Mouse (Mus musculus) neural tube, embryonic 14.5 days (tissue): ENCODE data around the gene Esam. TPM values are rescaled to one million over a fixed set of nuclear protein-coding genes. Genes with fewer than 3 reads are reported as not detected.

Experiments
- ATAC-seq: fragments of 200-750 bp; cut with Nextera tagmentation; 2 replicates; pipeline ENCODE4 v1.8.0; 2017; ENCODE audit warnings: low read depth, mild to moderate bottlenecking, moderate TSS enrichment, moderate library complexity
- H3K27ac ChIP-seq: fragments of 300-500 bp; sonication (generic); 2 replicates; pipeline ENCODE4 v1.5.1; 2014; ENCODE audit warnings: low read depth, mild to moderate bottlenecking, control low read depth, low read length, moderate library complexity, mixed read lengths
- H3K27me3 ChIP-seq: fragments of 300-500 bp; sonication (generic); 2 replicates; pipeline ENCODE4 v1.6.1; 2014; ENCODE audit warnings: low read length; ENCODE audit not compliant: control insufficient read depth, insufficient read depth
- H3K36me3 ChIP-seq: fragments of 300-500 bp; sonication (generic); 2 replicates; pipeline ENCODE4 v1.6.1; 2014; ENCODE audit warnings: low read length, mixed read lengths; ENCODE audit not compliant: control insufficient read depth, insufficient read depth
- H3K4me1 ChIP-seq: fragments of 300-500 bp; sonication (generic); 2 replicates; pipeline ENCODE4 v1.6.1; 2014; ENCODE audit warnings: low read length; ENCODE audit not compliant: control insufficient read depth, insufficient read depth
- H3K4me2 ChIP-seq: fragments of 300-500 bp; sonication (generic); 2 replicates; pipeline ENCODE4 v1.6.1; 2014; ENCODE audit warnings: mild to moderate bottlenecking, low read depth, low read length, control low read depth
- H3K4me3 ChIP-seq: fragments of 300-500 bp; sonication (generic); 2 replicates; pipeline ENCODE4 v1.5.1; 2014; ENCODE audit warnings: low read depth, low read length, control low read depth, mixed read lengths
- H3K9ac ChIP-seq: fragments of 300-500 bp; sonication (generic); replicated peaks from 2 replicates; pipeline ENCODE4 v1.6.1; 2014; ENCODE audit warnings: low read depth, mild to moderate bottlenecking, control low read depth, low read length, mixed read lengths
- H3K9me3 ChIP-seq: fragments of 300-500 bp; sonication (generic); 2 replicates; pipeline ENCODE4 v1.6.1; 2016; ENCODE audit warnings: low read length; ENCODE audit not compliant: control insufficient read depth
- WGBS: fragments of 180-500 bp; shearing (Covaris S2); extraction: QIAGEN DNeasy Blood & Tissue Kit; methylation state at CpG from one replicate; pipeline ENCODE4 v1.1.7; 2014; 5-methylcytosine and 5-hydroxymethylcytosine counted together
- polyA plus RNA-seq: library from polyadenylated mRNA; unstranded; fragments of >200 nt; fragmentation: Nextera tagmentation; extraction: Ambion mirVana; gene quantifications from 2 replicates; pipeline ENCODE4 v1.2.1, GENCODE M21; 2014

Esam gene
- polyA plus RNA-seq, 1 experiment from 2014 or later, result 24.0 TPM

DNA sequence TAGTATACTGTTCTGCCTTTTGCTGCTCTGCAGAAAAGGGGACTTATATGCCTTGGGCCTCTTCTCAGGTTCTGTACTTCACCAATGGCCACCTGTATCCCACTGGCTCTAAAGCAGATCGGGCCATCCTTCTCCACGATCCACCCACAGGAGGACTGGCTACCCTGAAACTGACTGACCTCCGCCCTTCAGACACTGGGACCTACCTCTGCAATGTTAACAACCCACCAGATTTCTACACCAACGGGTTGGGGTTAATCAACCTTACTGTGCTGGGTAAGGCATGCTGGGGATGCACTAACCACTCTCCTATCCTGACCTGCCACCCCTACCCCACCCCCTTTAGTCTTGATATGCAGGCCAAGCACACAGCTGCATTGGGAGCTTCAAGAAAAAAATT lies 12.3 kb downstream of the Esam start:
- Histone ChIP-seq H3K36me3 (no peaks in the 10 kb centered on the region), H3K4me1 (peaks cover 2% of the 10 kb centered on the region; the same call in 1 of the 2 replicates), H3K9me3 (no peaks in the 10 kb centered on the region), H3K4me3 (no peak overlapping the region), H3K27me3 (peaks cover 5% of the 10 kb centered on the region; the same call in 1 of the 2 replicates), H3K27ac (no peak overlapping the region), H3K9ac (no peak overlapping the region), H3K4me2 (no peak overlapping the region)
- WGBS, result 85% methylated on average over 4 of the region's 4 CpGs
- no peak for ATAC-seq

DNA sequence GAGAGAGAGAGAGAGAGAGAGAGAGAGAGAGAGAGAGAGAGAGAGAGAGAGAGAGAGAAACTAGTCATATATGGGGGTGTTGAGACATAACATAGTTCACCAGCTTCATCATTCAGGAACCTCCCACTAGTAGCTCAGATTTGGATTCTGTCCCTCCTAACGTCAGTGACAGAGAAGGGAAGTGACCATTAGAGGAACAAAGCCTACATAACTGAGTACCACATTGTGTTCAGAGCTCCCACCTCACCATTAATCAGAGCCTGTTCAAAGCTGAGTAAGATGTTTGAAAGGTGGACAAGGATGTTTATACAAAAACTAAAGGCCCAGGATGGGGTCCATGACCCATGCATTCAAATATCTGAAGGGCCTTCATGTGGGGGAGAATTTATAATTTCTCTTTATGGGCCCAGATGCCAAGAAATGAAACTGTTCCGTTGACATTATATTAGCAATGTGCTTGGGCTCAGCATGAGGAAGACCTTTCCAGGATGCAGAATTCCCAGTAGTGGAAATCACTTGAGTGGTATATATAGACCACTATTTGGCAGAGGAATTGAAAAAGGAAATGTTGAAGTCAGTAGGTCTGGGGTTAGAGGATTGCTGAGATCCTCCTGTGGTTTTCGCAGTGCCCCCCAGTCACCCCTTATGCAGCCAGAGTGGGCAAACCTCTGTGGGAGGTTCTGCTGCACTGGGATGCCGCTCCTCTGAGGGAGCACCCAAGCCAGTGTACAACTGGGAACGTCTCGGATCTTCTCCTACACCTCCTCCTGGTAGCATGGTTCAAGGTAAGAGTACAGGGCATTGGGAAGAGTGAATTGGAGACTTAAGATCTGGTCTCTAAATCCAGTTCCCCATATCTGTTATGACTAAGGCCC lies 13.1 kb downstream of the Esam start:
- H3K4me1 ChIP-seq, result peaks cover 4% of the 10 kb centered on the region; the same call in 1 of the 2 replicates
- H3K4me3 ChIP-seq, result no peak overlapping the region
- no peak overlapping the region for H3K4me2 ChIP-seq
- ATAC-seq, result no peak
- H3K36me3 ChIP-seq, result no peaks in the 10 kb centered on the region
- H3K9me3 ChIP-seq, result no peaks in the 10 kb centered on the region
- whole genome bisulfite sequencing, result 81% methylated on average over 6 of the region's 6 CpGs
- no peak overlapping the region for H3K27ac ChIP-seq
- no peak overlapping the region for H3K9ac ChIP-seq
- peaks cover 12% of the 10 kb centered on the region for H3K27me3 ChIP-seq

DNA sequence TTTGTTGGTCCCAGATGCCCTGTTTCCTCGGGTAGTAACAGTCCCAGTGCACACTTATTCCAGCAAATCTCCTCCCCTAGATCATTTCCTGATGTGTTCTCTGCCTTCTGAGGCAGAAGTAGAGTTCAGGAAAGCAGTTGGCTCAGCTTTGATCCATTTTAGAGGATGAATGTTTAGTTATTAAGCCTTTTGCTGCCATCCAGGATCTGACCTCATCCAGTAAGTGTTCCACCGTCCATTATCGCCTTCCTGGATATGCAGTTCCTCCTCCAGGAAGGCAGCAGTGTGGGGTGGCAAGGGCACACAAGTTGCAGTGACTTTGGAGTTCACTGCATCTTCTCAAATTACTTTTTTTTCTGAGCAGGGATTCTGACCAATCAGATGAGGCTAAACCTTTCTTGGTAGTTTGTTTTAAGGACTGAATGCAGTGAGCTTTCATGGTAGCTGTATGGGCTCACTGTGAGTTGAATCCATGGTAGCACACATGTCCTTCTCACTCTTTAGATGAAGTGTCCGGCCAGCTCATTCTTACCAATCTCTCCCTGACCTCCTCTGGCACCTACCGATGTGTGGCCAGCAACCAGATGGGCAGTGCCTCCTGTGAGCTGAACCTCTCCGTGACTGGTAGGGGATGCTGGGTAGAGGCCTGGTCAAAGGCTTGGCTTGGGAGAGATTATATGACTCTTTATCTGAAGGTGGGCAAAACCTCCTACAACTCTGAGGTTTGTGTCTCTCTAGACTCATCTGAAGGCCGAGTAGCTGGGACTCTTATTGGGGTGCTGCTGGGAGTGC lies 14.2 kb downstream of the Esam start:
- Histone ChIP-seq H3K36me3 (no peaks in the 10 kb centered on the region), H3K9ac (no peak overlapping the region), H3K27me3 (peaks cover 16% of the 10 kb centered on the region), H3K4me2 (no peak overlapping the region), H3K9me3 (no peaks in the 10 kb centered on the region), H3K4me1 (peaks cover 4% of the 10 kb centered on the region; the same call in 1 of the 2 replicates), H3K4me3 (no peak overlapping the region), H3K27ac (no peak overlapping the region)
- WGBS, result 67% methylated on average over 7 of the region's 7 CpGs
- no peak for ATAC-seq

DNA sequence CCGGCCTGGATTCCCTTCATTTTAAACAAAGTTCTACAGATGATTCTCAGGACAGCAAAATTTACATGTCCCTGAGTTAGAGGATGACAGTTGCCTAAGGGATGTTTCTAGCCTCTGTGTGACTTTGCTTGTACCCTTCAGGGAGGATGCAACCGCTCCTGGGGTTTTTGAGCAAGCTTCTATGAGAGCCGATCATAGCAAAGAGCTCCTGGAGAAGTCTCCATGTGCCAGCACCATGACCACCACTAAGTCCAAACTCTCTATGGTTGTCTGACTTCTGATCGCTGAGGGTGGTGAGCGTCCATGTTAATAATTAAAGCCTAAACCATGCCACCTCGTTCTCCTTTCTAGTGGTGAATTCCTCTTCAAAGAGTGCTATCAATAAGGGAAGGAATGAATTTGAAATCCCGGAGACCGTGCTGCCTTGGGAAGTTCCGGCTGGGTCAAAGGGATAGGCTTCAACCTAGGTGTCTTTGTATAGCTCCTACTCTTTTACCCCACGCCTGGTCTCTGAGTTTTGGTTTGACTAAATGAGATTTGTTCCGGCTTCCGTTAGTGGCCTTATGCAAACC lies 16.1 kb downstream of the Esam start:
- Histone ChIP-seq H3K4me3 (peak overlapping the region; percentile 11; the same call in 1 of the 2 replicates), H3K27ac (no peak overlapping the region), H3K36me3 (no peaks in the 10 kb centered on the region), H3K4me1 (peaks cover 4% of the 10 kb centered on the region; the same call in 1 of the 2 replicates), H3K9ac (no peak overlapping the region), H3K9me3 (no peaks in the 10 kb centered on the region), H3K27me3 (peaks cover 16% of the 10 kb centered on the region), H3K4me2 (peak overlapping the region; percentile 40)
- ATAC-seq, result no peak
- WGBS, result 24% methylated on average over 12 of the region's 12 CpGs

DNA sequence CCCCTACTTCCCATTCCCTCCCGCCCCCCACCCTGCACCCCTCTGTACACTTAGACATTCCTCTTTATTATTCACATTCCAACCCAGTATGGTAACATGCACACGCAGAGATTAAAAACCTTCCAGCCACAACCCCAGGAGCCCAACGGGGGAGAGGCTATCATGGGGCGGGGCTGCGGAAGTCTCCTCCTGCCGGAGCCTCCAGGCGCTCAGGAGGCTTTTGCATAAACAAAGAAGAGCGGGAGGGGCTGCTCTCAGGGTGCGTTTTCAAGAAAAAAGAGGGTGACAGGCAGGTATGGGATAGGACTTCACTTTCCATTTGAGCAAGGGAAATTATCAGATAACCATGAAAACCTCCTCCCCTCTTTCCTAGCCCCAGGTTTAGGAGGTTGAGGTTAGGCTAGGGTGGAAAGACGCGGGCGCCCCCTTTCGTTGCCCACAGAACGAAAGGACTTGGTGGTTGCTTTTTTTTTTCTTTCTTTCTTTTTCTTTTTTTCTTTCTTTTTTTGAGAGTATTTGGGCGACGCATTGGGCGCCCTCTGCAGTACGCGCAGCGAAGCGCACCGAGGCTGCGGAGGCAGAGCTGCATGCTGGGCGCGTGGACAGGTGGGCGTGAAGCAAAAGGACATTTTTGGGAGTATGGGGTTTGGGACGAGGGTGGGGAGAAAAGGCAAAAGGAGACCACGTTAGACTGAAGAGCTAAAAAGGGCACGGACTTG lies 16.7 kb downstream of the Esam start:
- Histone ChIP-seq H3K9me3 (no peaks in the 10 kb centered on the region), H3K27me3 (peaks cover 16% of the 10 kb centered on the region), H3K4me2 (peak overlapping the region; percentile 40), H3K36me3 (no peaks in the 10 kb centered on the region), H3K27ac (no peak overlapping the region), H3K9ac (no peak overlapping the region), H3K4me1 (peaks cover 4% of the 10 kb centered on the region; the same call in 1 of the 2 replicates), H3K4me3 (peak overlapping the region; percentile 11; the same call in 1 of the 2 replicates)
- WGBS, result 1% methylated on average over 29 of the region's 29 CpGs
- ATAC-seq, result peak; percentile 47

DNA sequence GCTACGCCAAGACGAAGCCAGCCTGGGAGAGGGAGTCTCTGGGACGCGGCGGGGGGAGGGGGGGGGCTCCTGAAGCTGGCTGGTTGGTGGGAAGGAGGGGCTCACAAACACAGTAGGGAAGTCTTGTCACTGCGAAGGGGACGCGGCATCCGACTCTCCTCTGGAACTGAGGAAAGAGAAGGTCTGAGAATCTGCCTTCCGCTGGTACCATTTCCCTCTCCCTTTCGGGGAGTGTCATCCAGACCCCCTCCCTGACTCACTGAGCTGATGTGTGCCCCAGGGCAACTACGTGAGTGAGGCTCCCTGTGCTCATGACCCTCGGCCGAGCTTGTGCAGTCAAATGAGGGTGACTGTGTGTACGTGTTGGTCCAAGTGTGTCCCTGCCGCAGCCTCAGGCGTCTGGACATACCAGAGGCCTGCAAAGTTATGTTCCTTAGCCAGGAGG lies 17.3 kb downstream of the Esam start:
- Histone ChIP-seq H3K9me3 (no peaks in the 10 kb centered on the region), H3K36me3 (no peaks in the 10 kb centered on the region), H3K27ac (no peak overlapping the region), H3K4me1 (peaks cover 4% of the 10 kb centered on the region; the same call in 1 of the 2 replicates), H3K9ac (no peak overlapping the region), H3K4me3 (peak overlapping the region; percentile 11; the same call in 1 of the 2 replicates), H3K27me3 (peaks cover 18% of the 10 kb centered on the region), H3K4me2 (peak overlapping the region; percentile 40)
- WGBS, result 3% methylated on average over 17 of the region's 17 CpGs
- ATAC-seq, result peak; percentile 68

DNA sequence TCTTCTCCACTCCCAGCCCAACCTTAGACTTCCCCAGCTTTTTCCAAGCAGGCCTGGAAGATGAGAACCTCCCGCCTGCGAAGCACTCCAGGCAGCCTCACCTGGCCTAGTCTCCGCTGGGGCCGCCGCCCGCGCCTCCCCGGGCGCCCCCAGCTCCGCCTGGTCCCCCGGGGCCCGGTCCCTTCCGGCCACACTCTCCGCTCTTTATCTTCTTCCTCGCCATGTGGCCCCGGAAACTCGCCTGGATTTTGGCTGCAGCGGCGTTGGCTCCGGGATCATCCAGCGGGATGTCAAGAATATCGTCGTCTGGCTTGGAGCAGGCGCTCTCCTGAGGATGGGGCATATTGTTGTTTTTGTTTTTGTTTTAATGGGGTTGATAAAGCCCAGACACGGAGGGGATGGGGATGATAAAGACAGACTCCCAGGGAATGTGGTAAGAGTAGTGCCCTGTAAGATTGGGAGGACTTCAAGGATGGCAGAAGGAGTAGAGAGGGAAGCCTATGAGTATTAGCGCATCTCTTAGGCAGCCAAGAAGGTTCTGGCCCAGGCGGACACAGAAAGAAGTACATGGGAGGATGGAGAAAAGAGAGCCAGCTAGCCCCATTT lies 18.1 kb downstream of the Esam start:
- ATAC-seq, result no peak
- H3K4me3 ChIP-seq, result no peak overlapping the region
- H3K9ac ChIP-seq, result no peak overlapping the region
- WGBS, result 9% methylated on average over 27 of the region's 27 CpGs
- H3K36me3 ChIP-seq, result no peaks in the 10 kb centered on the region
- peaks cover 25% of the 10 kb centered on the region for H3K27me3 ChIP-seq
- H3K4me1 ChIP-seq, result peaks cover 4% of the 10 kb centered on the region; the same call in 1 of the 2 replicates
- no peak overlapping the region for H3K27ac ChIP-seq
- H3K4me2 ChIP-seq, result no peak overlapping the region
- H3K9me3 ChIP-seq, result no peaks in the 10 kb centered on the region

DNA sequence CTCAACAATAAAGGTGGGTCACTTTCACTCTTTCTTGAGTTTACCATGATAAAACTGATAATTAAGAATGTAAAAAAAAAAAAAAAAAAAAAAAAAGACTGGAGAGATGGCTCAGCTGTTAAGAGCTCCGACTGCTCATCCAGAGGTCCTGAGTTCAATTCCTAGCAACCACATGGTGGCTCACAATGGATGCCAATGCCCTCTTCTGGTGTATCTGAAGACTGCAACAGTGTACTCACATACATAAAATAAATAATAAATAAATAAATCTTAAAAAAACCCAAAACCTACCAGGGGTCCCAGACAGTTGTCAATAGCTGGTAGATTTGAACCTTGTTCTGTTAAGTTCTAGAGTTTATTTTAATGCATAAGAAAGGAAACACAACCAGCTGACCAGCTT lies 19.0 kb downstream of the Esam start:
- Histone ChIP-seq H3K36me3 (no peaks in the 10 kb centered on the region), H3K9me3 (no peaks in the 10 kb centered on the region), H3K4me1 (peaks cover 4% of the 10 kb centered on the region), H3K4me2 (no peak overlapping the region), H3K9ac (no peak overlapping the region), H3K27me3 (peaks cover 32% of the 10 kb centered on the region), H3K4me3 (no peak overlapping the region), H3K27ac (no peak overlapping the region)
- WGBS, result 80% methylated on average over 1 of the region's 1 CpGs
- ATAC-seq, result no peak
